Mouse (Mus musculus) neural tube, embryonic 11.5 days (tissue): ENCODE results near the gene Gzmm. TPM values are rescaled to one million over a fixed set of nuclear protein-coding genes. Genes with fewer than 3 reads are reported as not detected.

Experiments used
- ATAC-seq: fragments of 200-750 bp; cut with Nextera tagmentation; 2 replicates; pipeline ENCODE4 v1.8.0; 2017; ENCODE audit warnings: moderate number of reproducible peaks, mild to moderate bottlenecking, moderate TSS enrichment, moderate library complexity; ENCODE audit not compliant: insufficient read depth, low FRiP score, low TSS enrichment
- DNase-seq: peaks from one replicate; pipeline ENCODE4 v3.0.0-alpha.2; 2015; ENCODE audit warnings: low spot score
- H3K27ac ChIP-seq: fragments of 300-500 bp; sonication (generic); 2 replicates; pipeline ENCODE4 v1.5.1; 2014; ENCODE audit warnings: low read depth, mild to moderate bottlenecking, low read length
- H3K27me3 ChIP-seq: fragments of 300-500 bp; sonication (generic); 2 replicates; pipeline ENCODE4 v1.6.1; 2014; ENCODE audit warnings: mild to moderate bottlenecking, low read length, mixed read lengths; ENCODE audit not compliant: control insufficient read depth, insufficient read depth
- H3K36me3 ChIP-seq: fragments of 300-500 bp; sonication (generic); 2 replicates; pipeline ENCODE4 v1.6.1; 2014; ENCODE audit warnings: mild to moderate bottlenecking, low read length, moderate library complexity, mixed read lengths; ENCODE audit not compliant: control insufficient read depth, insufficient read depth
- H3K4me1 ChIP-seq: fragments of 300-500 bp; sonication (generic); 2 replicates; pipeline ENCODE4 v1.6.1; 2014; ENCODE audit warnings: low read length, mixed read lengths; ENCODE audit not compliant: control insufficient read depth, insufficient read depth
- H3K4me2 ChIP-seq: fragments of 300-500 bp; sonication (generic); 2 replicates; pipeline ENCODE4 v1.6.1; 2014; ENCODE audit warnings: low read depth, mild to moderate bottlenecking, moderate library complexity
- H3K4me3 ChIP-seq: fragments of 300-500 bp; sonication (generic); 2 replicates; pipeline ENCODE4 v1.5.1; 2014; ENCODE audit warnings: low read depth, low read length
- H3K9ac ChIP-seq: fragments of 300-500 bp; sonication (generic); 2 replicates; pipeline ENCODE4 v1.6.1; 2014; ENCODE audit warnings: mild to moderate bottlenecking, low read length
- H3K9me3 ChIP-seq: fragments of 300-500 bp; sonication (generic); 2 replicates; pipeline ENCODE4 v1.6.1; 2016; ENCODE audit warnings: low read length; ENCODE audit not compliant: control insufficient read depth
- WGBS: fragments of 180-500 bp; shearing (Covaris S2); extraction: QIAGEN DNeasy Blood & Tissue Kit; methylation state at CpG from one replicate; pipeline ENCODE4 v1.1.7; 2014; 5-methylcytosine and 5-hydroxymethylcytosine counted together
- polyA plus RNA-seq: library from polyadenylated mRNA; unstranded; fragments of >200 nt; fragmentation: Nextera tagmentation; extraction: Ambion mirVana; gene quantifications from 2 replicates; pipeline ENCODE4 v1.2.1, GENCODE M21; 2014

Gzmm gene
- polyA plus RNA-seq, 1 experiment from 2014 or later = 0.57 TPM

- DNase-seq (no peak), ATAC-seq (no peak)
- H3K4me1 ChIP-seq = no peaks in the 10 kb centered on the region
- no peak overlapping the region for H3K27ac ChIP-seq
- peaks cover 57% of the 10 kb centered on the region for H3K36me3 ChIP-seq
- 91% methylated on average over 13 of the region's 14 CpGs for WGBS
- no peak overlapping the region for H3K4me3 ChIP-seq
- H3K4me2 ChIP-seq = no peak overlapping the region
- peaks cover 3% of the 10 kb centered on the region; the same call in 1 of the 2 replicates for H3K27me3 ChIP-seq
- peaks cover 13% of the 10 kb centered on the region; the same call in 1 of the 2 replicates for H3K9me3 ChIP-seq
- H3K9ac ChIP-seq = no peak overlapping the region
Measured at GRCm38 (mm10) chr10:79736706-79737105, 47.9 kb downstream of the Gzmm start.

- Histone ChIP-seq H3K36me3 (peaks cover 59% of the 10 kb centered on the region), H3K4me1 (no peaks in the 10 kb centered on the region), H3K27me3 (peaks cover 3% of the 10 kb centered on the region; the same call in 1 of the 2 replicates), H3K9ac (no peak overlapping the region), H3K9me3 (peaks cover 13% of the 10 kb centered on the region; the same call in 1 of the 2 replicates), H3K4me3 (no peak overlapping the region), H3K27ac (no peak overlapping the region), H3K4me2 (no peak overlapping the region)
- DNase-seq (peak; percentile 48), ATAC-seq (no peak)
- 89% methylated on average over 10 of the region's 10 CpGs for WGBS
Measured at GRCm38 (mm10) chr10:79738259-79738658, 49.4 kb downstream of the Gzmm start.

- Histone ChIP-seq H3K4me2 (no peak overlapping the region), H3K27me3 (peaks cover 3% of the 10 kb centered on the region; the same call in 1 of the 2 replicates), H3K4me3 (no peak overlapping the region), H3K9me3 (peaks cover 13% of the 10 kb centered on the region; the same call in 1 of the 2 replicates), H3K36me3 (peaks cover 61% of the 10 kb centered on the region), H3K27ac (no peak overlapping the region), H3K9ac (no peak overlapping the region), H3K4me1 (no peaks in the 10 kb centered on the region)
- ATAC-seq (no peak), DNase-seq (no peak)
- 95% methylated on average over 27 of the region's 28 CpGs for WGBS
Measured at GRCm38 (mm10) chr10:79739234-79739633, 50.4 kb downstream of the Gzmm start.

GRCm38 (mm10) chr10:79740863-79741262 lies 52.0 kb downstream of the Gzmm start:
- Histone ChIP-seq H3K9ac (no peak overlapping the region), H3K27ac (no peak overlapping the region), H3K4me2 (no peak overlapping the region), H3K4me3 (no peak overlapping the region), H3K36me3 (peaks cover 59% of the 10 kb centered on the region), H3K9me3 (peaks cover 13% of the 10 kb centered on the region; the same call in 1 of the 2 replicates), H3K27me3 (no peaks in the 10 kb centered on the region), H3K4me1 (peaks cover 3% of the 10 kb centered on the region; the same call in 1 of the 2 replicates)
- no peak for ATAC-seq
- DNase-seq = peak; percentile 28
- 68% methylated on average over 11 of the region's 11 CpGs for WGBS

- H3K27ac ChIP-seq = no peak overlapping the region
- peaks cover 13% of the 10 kb centered on the region; the same call in 1 of the 2 replicates for H3K9me3 ChIP-seq
- no peak overlapping the region for H3K4me2 ChIP-seq
- no peak overlapping the region for H3K4me3 ChIP-seq
- no peak for DNase-seq
- no peak overlapping the region for H3K9ac ChIP-seq
- no peak for ATAC-seq
- H3K4me1 ChIP-seq = peaks cover 3% of the 10 kb centered on the region; the same call in 1 of the 2 replicates
- 90% methylated on average over 11 of the region's 11 CpGs for WGBS
- peaks cover 38% of the 10 kb centered on the region for H3K36me3 ChIP-seq
- no peaks in the 10 kb centered on the region for H3K27me3 ChIP-seq
Measured at GRCm38 (mm10) chr10:79743161-79743560, 54.3 kb downstream of the Gzmm start.

- WGBS = 95% methylated on average over 15 of the region's 15 CpGs
- Histone ChIP-seq H3K4me3 (no peak overlapping the region), H3K4me2 (no peak overlapping the region), H3K27me3 (no peaks in the 10 kb centered on the region), H3K36me3 (peaks cover 31% of the 10 kb centered on the region), H3K4me1 (peaks cover 3% of the 10 kb centered on the region; the same call in 1 of the 2 replicates), H3K9ac (no peak overlapping the region), H3K9me3 (peaks cover 10% of the 10 kb centered on the region; the same call in 1 of the 2 replicates), H3K27ac (no peak overlapping the region)
- ATAC-seq (no peak), DNase-seq (no peak)
Measured at GRCm38 (mm10) chr10:79743650-79744365, 55.0 kb downstream of the Gzmm start.

Other genes with a start within 250 kb of the Gzmm start
- not detected in 2 replicates for gene Vmn2r83, start 220.3 kb upstream of the Gzmm start, polyA plus RNA-seq
- 21.2 and 23.2 TPM in 2 replicates for gene Plpp2, start 155.2 kb upstream of the Gzmm start, polyA plus RNA-seq
- 50.8 and 58.2 TPM in 2 replicates for gene Mier2, start 133.8 kb upstream of the Gzmm start, polyA plus RNA-seq
- gene Theg, start 101.7 kb upstream of the Gzmm start, polyA plus RNA-seq = not detected in 2 replicates
- 0.08 TPM in 1 of 2 replicates, not detected in the other for gene C2cd4c, start 75.0 kb upstream of the Gzmm start, polyA plus RNA-seq
- 17.2 and 23.1 TPM in 2 replicates for gene Shc2, start 51.1 kb upstream of the Gzmm start, polyA plus RNA-seq
- not detected in 2 replicates for gene Odf3l2, start 43.3 kb upstream of the Gzmm start, polyA plus RNA-seq
- gene Madcam1, start 24.5 kb upstream of the Gzmm start, polyA plus RNA-seq = 1.5 and 2.5 TPM in 2 replicates
- gene Tpgs1, start 19.7 kb upstream of the Gzmm start, polyA plus RNA-seq = 71.2 and 78.7 TPM in 2 replicates
- 165 and 168 TPM in 2 replicates for gene Cdc34, start 6.8 kb upstream of the Gzmm start, polyA plus RNA-seq
- gene Bsg, start 15.5 kb downstream of the Gzmm start, polyA plus RNA-seq = 591 and 595 TPM in 2 replicates
- gene Hcn2, start 27.6 kb downstream of the Gzmm start, polyA plus RNA-seq = 0.28 and 0.57 TPM in 2 replicates
- 29.5 and 34.1 TPM in 2 replicates for gene Polrmt, start 57.6 kb downstream of the Gzmm start, polyA plus RNA-seq
- gene Fgf22, start 66.1 kb downstream of the Gzmm start, polyA plus RNA-seq = 0.20 and 0.84 TPM in 2 replicates
- gene Rnf126, start 77.9 kb downstream of the Gzmm start, polyA plus RNA-seq = 99.7 and 101 TPM in 2 replicates
- gene Fstl3, start 88.3 kb downstream of the Gzmm start, polyA plus RNA-seq = 1.3 and 1.7 TPM in 2 replicates
- gene Prss57, start 101.9 kb downstream of the Gzmm start, polyA plus RNA-seq = 0.23 TPM in 1 of 2 replicates, not detected in the other
- gene Palm, start 104.6 kb downstream of the Gzmm start, polyA plus RNA-seq = 150 and 155 TPM in 2 replicates
- gene Misp, start 132.0 kb downstream of the Gzmm start, polyA plus RNA-seq = 0.77 and 1.6 TPM in 2 replicates
- gene Ptbp1, start 165.4 kb downstream of the Gzmm start, polyA plus RNA-seq = 215 and 216 TPM in 2 replicates
- gene Prtn3, start 185.5 kb downstream of the Gzmm start, polyA plus RNA-seq = 12.5 and 13.7 TPM in 2 replicates
- gene Plppr3, start 185.6 kb downstream of the Gzmm start, polyA plus RNA-seq = 142 and 156 TPM in 2 replicates
- gene Elane, start 197.2 kb downstream of the Gzmm start, polyA plus RNA-seq = 0.66 TPM in 1 of 2 replicates, not detected in the other
- not detected in 2 replicates for gene Cfd, start 201.8 kb downstream of the Gzmm start, polyA plus RNA-seq
- 47.7 and 53.6 TPM in 2 replicates for gene Med16, start 219.9 kb downstream of the Gzmm start, polyA plus RNA-seq
- 14.5 TPM in 1 of 2 replicates, not detected in the other for gene Gm26602, start 221.8 kb downstream of the Gzmm start, polyA plus RNA-seq
- 0.77 and 0.80 TPM in 2 replicates for gene Kiss1r, start 228.0 kb downstream of the Gzmm start, polyA plus RNA-seq
- gene R3hdm4, start 232.2 kb downstream of the Gzmm start, polyA plus RNA-seq = 150 and 156 TPM in 2 replicates
- 7.0 and 8.5 TPM in 2 replicates for gene Arid3a, start 238.0 kb downstream of the Gzmm start, polyA plus RNA-seq